Mouse (Mus musculus) heart, embryonic 15.5 days (tissue): ENCODE measurements around the gene Uap1. TPM values are rescaled to one million over a fixed set of nuclear protein-coding genes. Genes with fewer than 3 reads are reported as not detected.
"Not testable (repeated sequence)": the region's sequence is repeated elsewhere in the genome, so short reads cannot be mapped to it uniquely, and the experiment has no call there.

Experiments
- ATAC-seq: fragments of 200-750 bp; cut with Nextera tagmentation; replicated peaks from 2 replicates; pipeline ENCODE4 v1.8.0; 2017; ENCODE audit warnings: low read depth, moderate TSS enrichment; ENCODE audit not compliant: insufficient number of reproducible peaks, insufficient read depth, low FRiP score
- H3K27ac ChIP-seq: fragments of 300-500 bp; sonication (generic); 2 replicates; pipeline ENCODE4 v1.5.1; 2015; ENCODE audit warnings: mild to moderate bottlenecking, inconsistent platforms
- H3K27me3 ChIP-seq: fragments of 300-500 bp; sonication (generic); 2 replicates; pipeline ENCODE4 v1.6.1; 2015; ENCODE audit warnings: inconsistent platforms
- H3K36me3 ChIP-seq: fragments of 300-500 bp; sonication (generic); 2 replicates; pipeline ENCODE4 v1.6.1; 2015; ENCODE audit warnings: mild to moderate bottlenecking, inconsistent platforms
- H3K4me1 ChIP-seq: fragments of 300-500 bp; sonication (generic); replicated peaks from 2 replicates; pipeline ENCODE4 v1.6.1; 2015; ENCODE audit warnings: inconsistent platforms
- H3K4me2 ChIP-seq: fragments of 300-500 bp; sonication (generic); 2 replicates; pipeline ENCODE4 v1.6.1; 2015; ENCODE audit warnings: inconsistent platforms, mild to moderate bottlenecking, moderate library complexity
- H3K4me3 ChIP-seq: fragments of 300-500 bp; sonication (generic); 2 replicates; pipeline ENCODE4 v1.5.1; 2015; ENCODE audit warnings: mild to moderate bottlenecking, inconsistent platforms
- H3K9ac ChIP-seq: fragments of 300-500 bp; sonication (generic); 2 replicates; pipeline ENCODE4 v1.6.1; 2015; ENCODE audit warnings: mild to moderate bottlenecking, inconsistent platforms
- H3K9me3 ChIP-seq: fragments of 300-500 bp; sonication (generic); replicated peaks from 2 replicates; pipeline ENCODE4 v1.6.1; 2016; ENCODE audit warnings: inconsistent platforms
- WGBS: fragments of 180-500 bp; shearing (Covaris S2); methylation state at CpG from one replicate; pipeline ENCODE4 v1.1.7; 2015; ENCODE audit warnings: mixed read lengths; 5-methylcytosine and 5-hydroxymethylcytosine counted together
- polyA plus RNA-seq: library from polyadenylated mRNA; unstranded; fragments of >200 nt; fragmentation: Nextera tagmentation; extraction: Ambion mirVana; gene quantifications from 2 replicates; pipeline ENCODE4 v1.2.1, GENCODE M21; 2015

The Uap1 gene
- polyA plus RNA-seq, 1 experiment from 2014 or later: 46.0 TPM

GRCm38 (mm10) chr1:170110516-170111332, 64.0 kb downstream of the Uap1 start, which contains the start of gene Ddr2:
Gene Ddr2 (minus strand): TSS chr1:170110762.
- H3K36me3 ChIP-seq: no peaks in the 10 kb centered on the region
- WGBS: 55% methylated on average over 17 of the region's 17 CpGs
- H3K4me2 ChIP-seq: peak within 1 kb of the TSS; percentile 41
- peak; percentile 31; the same call in 1 of the 2 replicates for ATAC-seq
- H3K27me3 ChIP-seq: no peaks in the 10 kb centered on the region
- H3K4me1 ChIP-seq: no peaks in the 10 kb centered on the region; the same call in 1 of the 2 replicates
- no peaks in the 10 kb centered on the region for H3K9me3 ChIP-seq
- peak within 1 kb of the TSS; percentile 40 for H3K4me3 ChIP-seq
- 0 out of 2 replicates have a peak within 1 kb of the TSS, but pooled peaks have one; percentile 16 for H3K9ac ChIP-seq
- peak within 1 kb of the TSS; percentile 75 for H3K27ac ChIP-seq

DNA sequence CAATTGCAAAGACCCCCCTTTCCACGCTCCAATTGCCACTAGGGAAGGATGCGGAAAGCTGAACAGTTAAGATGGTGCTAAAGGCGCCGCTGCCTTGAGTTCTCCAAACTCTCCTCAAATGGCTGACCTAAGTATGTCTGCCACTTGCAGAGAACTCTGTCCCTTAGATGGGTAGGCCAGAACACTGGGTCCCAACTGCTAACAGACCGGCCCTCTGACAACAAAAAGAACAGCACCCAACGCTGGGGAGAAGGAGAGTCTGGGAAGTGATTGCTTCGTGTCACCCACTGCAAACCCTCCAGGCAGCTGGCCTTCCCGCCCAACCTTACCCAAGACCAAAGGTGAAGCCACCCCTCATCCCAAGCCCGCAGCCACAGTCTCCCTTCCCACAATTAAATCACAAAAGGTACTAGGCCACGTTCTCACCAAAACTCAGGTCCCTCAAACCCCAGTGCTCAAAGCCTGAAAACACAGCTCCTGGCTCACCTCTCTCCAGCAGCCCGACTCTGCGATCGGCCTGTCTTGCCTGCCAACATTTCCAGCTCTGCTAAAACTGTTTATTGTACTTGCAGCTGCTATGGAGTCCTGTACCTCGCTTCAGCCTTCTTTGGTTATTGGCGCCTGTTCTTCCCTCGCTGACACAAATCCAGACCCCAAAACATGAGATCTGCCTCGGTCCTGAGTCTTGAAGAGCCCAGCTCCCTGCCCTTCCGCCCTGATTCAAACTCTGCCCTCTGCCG, 64.8 kb downstream of the Uap1 start:
- 0 out of 2 replicates have a peak overlapping the region, but pooled peaks have one; percentile 16 for H3K9ac ChIP-seq
- peak overlapping the region; percentile 41 for H3K4me2 ChIP-seq
- no peaks in the 10 kb centered on the region for H3K27me3 ChIP-seq
- no peaks in the 10 kb centered on the region for H3K36me3 ChIP-seq
- 68% methylated on average over 19 of the region's 19 CpGs for WGBS
- no peaks in the 10 kb centered on the region; the same call in 1 of the 2 replicates for H3K4me1 ChIP-seq
- H3K27ac ChIP-seq: peak overlapping the region; percentile 75
- peak overlapping the region; percentile 40 for H3K4me3 ChIP-seq
- no peak for ATAC-seq
- H3K9me3 ChIP-seq: no peaks in the 10 kb centered on the region

DNA sequence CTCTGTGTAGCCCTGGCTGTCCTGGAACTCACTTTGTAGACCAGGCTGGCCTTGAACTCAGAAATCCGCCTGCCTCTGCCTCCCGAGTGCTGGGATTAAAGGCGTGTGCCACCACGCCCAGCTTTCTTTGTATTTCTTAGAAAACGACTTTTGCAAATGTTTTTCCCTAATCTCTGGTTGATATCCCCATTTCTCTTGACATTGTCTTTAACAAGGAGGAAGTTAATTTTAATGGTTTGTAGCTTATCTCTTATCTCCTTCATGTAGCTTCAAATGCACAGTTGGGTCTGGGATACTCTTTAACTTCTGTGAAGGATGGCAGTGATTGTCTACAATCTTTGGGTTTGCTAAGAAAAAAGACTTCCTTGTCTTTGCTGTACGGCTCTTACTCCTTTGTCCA, 71.9 kb downstream of the Uap1 start:
- not testable (repeated sequence) for H3K9me3 ChIP-seq, H3K36me3 ChIP-seq, H3K27ac ChIP-seq, H3K4me3 ChIP-seq, H3K27me3 ChIP-seq, H3K4me1 ChIP-seq, ATAC-seq, H3K4me2 ChIP-seq, H3K9ac ChIP-seq
- WGBS: 83% methylated on average over 6 of the region's 6 CpGs

Other genes starting within 250 kb of the Uap1 start
- not detected in 2 replicates for gene Ccdc190, start 246.3 kb downstream of the Uap1 start, polyA plus RNA-seq
- 16.7 and 18.1 TPM in 2 replicates for gene Hsd17b7, start 205.7 kb downstream of the Uap1 start, polyA plus RNA-seq
- 12.0 and 17.1 TPM in 2 replicates for gene Ddr2, start 64.2 kb downstream of the Uap1 start, polyA plus RNA-seq
- gene Uhmk1, start 40.4 kb upstream of the Uap1 start, polyA plus RNA-seq: 4.6 and 6.1 TPM in 2 replicates
- gene Sh2d1b2, start 57.8 kb upstream of the Uap1 start, polyA plus RNA-seq: not detected in 2 replicates
- 0.19 and 0.24 TPM in 2 replicates for gene Sh2d1b1, start 102.4 kb upstream of the Uap1 start, polyA plus RNA-seq
- gene Gm7694, start 131.4 kb upstream of the Uap1 start, polyA plus RNA-seq: 4.0 and 5.1 TPM in 2 replicates
- 1.6 and 1.7 TPM in 2 replicates for gene Spata46, start 133.8 kb upstream of the Uap1 start, polyA plus RNA-seq